20 mouse cellular contexts compared by ENCODE assay signal in the genomic region with DNA sequence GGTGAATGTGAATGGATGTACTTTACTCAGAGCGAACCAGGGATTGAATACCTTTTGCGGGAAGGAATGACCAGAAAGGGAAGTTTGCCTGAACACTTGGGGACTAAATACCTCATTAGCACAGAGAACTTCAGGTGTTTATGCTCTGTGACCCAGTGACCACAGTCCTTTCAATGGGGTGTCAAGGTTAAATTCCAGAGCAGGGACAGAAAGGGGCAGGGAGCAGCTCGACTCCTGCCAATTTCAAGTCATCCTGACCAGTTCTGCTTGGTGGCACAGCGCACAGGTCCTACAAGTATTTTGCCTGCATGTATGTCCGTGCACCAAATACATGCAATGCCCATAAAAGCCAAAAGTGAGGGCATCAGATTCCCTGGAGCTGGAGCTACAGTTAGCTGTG. TPM values are rescaled to one million over a fixed set of nuclear protein-coding genes. Genes with fewer than 3 reads are reported as not detected.
DNase-seq lines count a peak whose midpoint lies in the region; ATAC-seq and TF ChIP-seq lines count a peak whose summit lies in the region.
"Had no signal": no experiment of that assay in that cellular context is flagged by ENCODE, and none has a peak within 500 bp of the region (broad histone marks: within the 10 kb centered on the region; RNA-seq: fewer than 3 reads in every experiment).

No protein-coding gene starts in this region.

- no peaks in the 10 kb centered on the region for H3K36me3 ChIP-seq in heart, embryonic 14.5 days (ENCODE audit: control insufficient read depth, insufficient read depth, low read length)
- H3K36me3 ChIP-seq in midbrain, embryonic 10.5 days = no peaks in the 10 kb centered on the region
- no peaks in the 10 kb centered on the region for H3K36me3 ChIP-seq in midbrain, embryonic 15.5 days (replicated peaks)
- H3K36me3 ChIP-seq in kidney, postnatal 0 days (ENCODE audit: insufficient read depth, low read length) = no peaks in the 10 kb centered on the region
- H3K36me3 ChIP-seq: limb, embryonic 15.5 days had no signal

- peak overlapping the region; percentile 10; the same call in 1 of the 2 replicates for H3K9ac ChIP-seq in heart, embryonic 14.5 days (ENCODE audit: low read length)
- no peak overlapping the region for H3K9ac ChIP-seq in midbrain, embryonic 15.5 days
- H3K9ac ChIP-seq in kidney, postnatal 0 days (ENCODE audit: low read depth, low read length) = no peak overlapping the region
- H3K9ac ChIP-seq: limb, embryonic 15.5 days had no signal

- H3K27me3 ChIP-seq in heart, embryonic 14.5 days (ENCODE audit: control insufficient read depth, insufficient read depth, low read length) = peaks cover 3% of the 10 kb centered on the region; the same call in 1 of the 2 replicates
- peaks cover 41% of the 10 kb centered on the region for H3K27me3 ChIP-seq in midbrain, embryonic 10.5 days (ENCODE audit: low read depth, poor library complexity, severe bottlenecking)
- peaks cover 3% of the 10 kb centered on the region; the same call in 1 of the 2 replicates for H3K27me3 ChIP-seq in midbrain, embryonic 15.5 days (replicated peaks)
- no peaks in the 10 kb centered on the region for H3K27me3 ChIP-seq in kidney, postnatal 0 days (ENCODE audit: insufficient read depth, low read length)

- no peak for ATAC-seq in heart, embryonic 14.5 days (ENCODE audit: insufficient number of reproducible peaks, insufficient read depth, low FRiP score, low read depth)
- no peak for ATAC-seq in midbrain, embryonic 15.5 days (replicated peaks)
- ATAC-seq in kidney, postnatal 0 days (replicated peaks; ENCODE audit: low FRiP score, low read depth) = 0 out of 2 replicates have a peak, but pooled peaks have one; percentile 34
- no peak for ATAC-seq in cerebellum, adult (ENCODE audit: insufficient number of reproducible peaks, low FRiP score, low TSS enrichment)
- ATAC-seq: hindbrain, postnatal 0 days had no signal

- TF ChIP-seq CTCF in kidney, postnatal 0 days (IDR thresholded peaks at IDR 0.05; ENCODE audit: low read depth) = no peak

- H3K4me2 ChIP-seq in heart, embryonic 14.5 days (ENCODE audit: low read length) = peak overlapping the region; percentile 46; the same call in 1 of the 2 replicates
- H3K4me2 ChIP-seq in midbrain, embryonic 15.5 days = no peak overlapping the region
- no peak overlapping the region for H3K4me2 ChIP-seq in kidney, postnatal 0 days (ENCODE audit: low read length)
- H3K4me2 ChIP-seq: limb, embryonic 15.5 days had no signal

- intact Hi-C loops in heart, postnatal 25 days (cut with DNase I) = no loop called here

- no peak overlapping the region for H3K4me3 ChIP-seq in heart, embryonic 14.5 days (ENCODE audit: control insufficient read depth in 1 of 2, insufficient read depth in 1 of 2, low read depth in 1 of 2, low read length in 2 of 2)
- 0 out of 2 replicates have a peak overlapping the region, but pooled peaks have one; percentile 31 for H3K4me3 ChIP-seq in midbrain, embryonic 10.5 days
- H3K4me3 ChIP-seq in midbrain, embryonic 15.5 days = no peak overlapping the region
- no peak overlapping the region for H3K4me3 ChIP-seq in kidney, postnatal 0 days (replicated peaks; ENCODE audit: low read depth, low read length)
- H3K4me3 ChIP-seq: limb, embryonic 15.5 days had no signal

- peaks cover 9 to 14% of the 10 kb centered on the region in 2 experiments; a peak in 3 of 4 replicates for H3K4me1 ChIP-seq in heart, embryonic 14.5 days (ENCODE audit: control insufficient read depth in 2 of 2, insufficient read depth in 2 of 2, low read length in 2 of 2)
- peaks cover 11% of the 10 kb centered on the region for H3K4me1 ChIP-seq in midbrain, embryonic 10.5 days
- H3K4me1 ChIP-seq in midbrain, embryonic 15.5 days = peaks cover 4% of the 10 kb centered on the region; the same call in 1 of the 2 replicates
- 0 out of 2 replicates have a peak, but pooled peaks cover 8% of the 10 kb centered on the region for H3K4me1 ChIP-seq in kidney, postnatal 0 days (replicated peaks; ENCODE audit: insufficient read depth, low read length)

- 65% methylated on average over 5 of the region's 5 CpGs for WGBS in heart, embryonic 14.5 days
- WGBS in midbrain, embryonic 10.5 days = 56% methylated on average over 5 of the region's 5 CpGs
- 58% methylated on average over 5 of the region's 5 CpGs for WGBS in midbrain, embryonic 15.5 days
- 54% methylated on average over 5 of the region's 5 CpGs for WGBS in kidney, postnatal 0 days

- H3K27ac ChIP-seq in heart, embryonic 14.5 days (replicated peaks in 1 of 2; ENCODE audit: control insufficient read depth in 1 of 2, insufficient read depth in 1 of 2, low read depth in 2 of 2, low read length in 2 of 2) = peak overlapping the region in 1 of 2 experiments; percentile 34; a peak in 1 of 4 replicates
- no peak overlapping the region for H3K27ac ChIP-seq in midbrain, embryonic 10.5 days (replicated peaks)
- no peak overlapping the region for H3K27ac ChIP-seq in midbrain, embryonic 15.5 days
- peak overlapping the region; percentile 54 for H3K27ac ChIP-seq in kidney, postnatal 0 days
- H3K27ac ChIP-seq: hindbrain, postnatal 0 days; limb, embryonic 15.5 days had no signal

- DNase-seq in heart, postnatal 25 days (ENCODE audit: low spot score) = no peak
- no peak for DNase-seq in midbrain, embryonic 10.5 days (ENCODE audit: low spot score)
- peak; percentile 55 to 76 for DNase-seq in kidney, adult 8-10 months
- DNase-seq in kidney, postnatal 0 days (ENCODE audit: low spot score) = no peak
- no peak for DNase-seq in gastrocnemius, postnatal 10 days
- DNase-seq: gastrocnemius, postnatal 36 days; lung, adult 2 months; right cerebral cortex, adult 18-20 months; thymus, adult 18-20 months had no signal

- no peaks in the 10 kb centered on the region for H3K9me3 ChIP-seq in heart, embryonic 14.5 days (ENCODE audit: control insufficient read depth, low read length)
- H3K9me3 ChIP-seq in midbrain, embryonic 10.5 days (replicated peaks) = 0 out of 2 replicates have a peak, but pooled peaks cover 6% of the 10 kb centered on the region
- no peaks in the 10 kb centered on the region for H3K9me3 ChIP-seq in midbrain, embryonic 15.5 days
- H3K9me3 ChIP-seq in kidney, postnatal 0 days (replicated peaks; ENCODE audit: low read length) = no peaks in the 10 kb centered on the region
- H3K9me3 ChIP-seq: limb, embryonic 15.5 days had no signal

RNA-seq across cellular contexts. Expression of a gene that starts 29.6 kb away (rescaled TPM):
- polyA plus RNA-seq in heart, embryonic 14.5 days (2014; fragmentation: Nextera tagmentation; extraction: Ambion mirVana) = not detected in 2 replicates
- total RNA-seq in heart, postnatal 25 days (2021) = under 1 TPM in 1 of 2 experiments, not detected in 1; 0.05 TPM
- 1.4 and 2.1 TPM in 2 replicates for polyA plus RNA-seq in midbrain, embryonic 10.5 days (2016; fragmentation: Nextera tagmentation; extraction: Ambion mirVana)
- 1.9 and 2.6 TPM in 2 replicates for polyA plus RNA-seq in midbrain, embryonic 15.5 days (2015; fragmentation: Nextera tagmentation; extraction: Ambion mirVana)
- not detected in 2 replicates for polyA plus RNA-seq in kidney, postnatal 0 days (2015; fragmentation: Nextera tagmentation; extraction: Ambion mirVana)
- total RNA-seq in gastrocnemius, postnatal 10 days (2021) = not detected
- total RNA-seq: adrenal gland, adult 18-20 months; gastrocnemius, postnatal 36 days; layer of hippocampus, postnatal 14 days; left cerebral cortex, postnatal 10 days; MEL had no signal
- polyA plus RNA-seq: heart, postnatal 0 days; limb, embryonic 15.5 days; lung, adult 2 months; urinary bladder, adult 2 months had no signal

RNA-seq across cellular contexts. Expression of a gene that starts 31.6 kb away (rescaled TPM):
- polyA plus RNA-seq in heart, embryonic 14.5 days (2014; fragmentation: Nextera tagmentation; extraction: Ambion mirVana) = 48.6 and 54.0 TPM in 2 replicates
- 10 to 100 TPM; 20.3 to 20.9 TPM for total RNA-seq in heart, postnatal 25 days (2021)
- polyA plus RNA-seq in midbrain, embryonic 10.5 days (2016; fragmentation: Nextera tagmentation; extraction: Ambion mirVana) = 190 and 191 TPM in 2 replicates
- polyA plus RNA-seq in midbrain, embryonic 15.5 days (2015; fragmentation: Nextera tagmentation; extraction: Ambion mirVana) = 44.9 and 55.8 TPM in 2 replicates
- polyA plus RNA-seq in kidney, postnatal 0 days (2015; fragmentation: Nextera tagmentation; extraction: Ambion mirVana) = 76.4 and 83.7 TPM in 2 replicates
- 10 to 100 TPM; 33.0 to 43.2 TPM for total RNA-seq in gastrocnemius, postnatal 10 days (2021)

RNA-seq across cellular contexts. Expression of a gene that starts 58.4 kb away (rescaled TPM):
- polyA plus RNA-seq in heart, embryonic 14.5 days (2014; fragmentation: Nextera tagmentation; extraction: Ambion mirVana) = 2,007 and 2,169 TPM in 2 replicates
- total RNA-seq in heart, postnatal 25 days (2021) = 1,000 to 10,000 TPM; 1,983 to 2,045 TPM
- 610 and 635 TPM in 2 replicates for polyA plus RNA-seq in midbrain, embryonic 10.5 days (2016; fragmentation: Nextera tagmentation; extraction: Ambion mirVana)
- polyA plus RNA-seq in midbrain, embryonic 15.5 days (2015; fragmentation: Nextera tagmentation; extraction: Ambion mirVana) = 581 and 629 TPM in 2 replicates
- polyA plus RNA-seq in kidney, postnatal 0 days (2015; fragmentation: Nextera tagmentation; extraction: Ambion mirVana) = 1,117 and 1,253 TPM in 2 replicates
- 100 to 1,000 TPM; 725 to 806 TPM for total RNA-seq in gastrocnemius, postnatal 10 days (2021)

Comparison
In these comparisons a context has a peak if more than half of its experiments do, and no peak if none do; other contexts are left out.
1. DNase-seq: peak in kidney, adult 8-10 months (2 of 2); none in heart, postnatal 25 days (single experiment), midbrain, embryonic 10.5 days (single experiment), kidney, postnatal 0 days (single experiment) and gastrocnemius, postnatal 10 days (single experiment).